Mouse (Mus musculus) ES-Bruce4 (cell line): ENCODE results near the gene 6430531B16Rik.

ENCODE experiments used
- CTCF ChIP-seq: IDR thresholded peaks from one replicate; pipeline ENCODE4 v1.8.1; 2011; ENCODE audit warnings: low read depth, low read length
- POLR2A ChIP-seq: IDR thresholded peaks from one replicate; pipeline ENCODE4 v1.8.1; 2011; ENCODE audit warnings: low read length; ENCODE audit not compliant: insufficient read depth

DNA sequence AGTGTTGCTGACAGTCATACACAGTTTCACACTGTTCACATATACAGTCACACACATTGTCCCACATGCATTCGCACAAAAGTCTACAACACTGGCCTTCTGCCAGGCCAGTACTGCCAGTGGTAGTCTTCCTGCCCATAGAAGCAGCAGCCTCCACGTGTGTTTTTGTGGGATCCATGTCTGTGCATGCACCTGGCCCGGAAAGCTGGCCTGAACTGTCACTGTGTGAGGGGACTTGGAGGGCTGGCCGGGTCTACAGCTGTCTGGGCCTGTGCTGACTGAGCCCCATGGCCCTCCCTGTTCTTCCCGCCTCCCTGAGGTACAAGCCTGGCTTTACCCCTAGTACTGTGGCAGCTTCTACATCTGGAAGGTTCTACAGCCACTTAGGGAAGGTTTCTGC, 7.6 kb downstream of the 6430531B16Rik start:
- TF ChIP-seq CTCF, result no peak
- TF ChIP-seq POLR2A, result no peak
